18 mouse cellular contexts compared by ENCODE assay signal in genomic region chr3:153636094-153636803, GRCm38 (mm10).
DNase-seq lines count a peak whose midpoint lies in the region; ATAC-seq lines count a peak whose summit lies in the region.
"Had no signal": no experiment of that assay in that cellular context is flagged by ENCODE, and none has a peak within 500 bp of the region (broad histone marks: within the 10 kb centered on the region; RNA-seq: fewer than 3 reads in every experiment).

No protein-coding gene starts in this region.

- no peak for DNase-seq in heart, postnatal 10 days
- DNase-seq in embryonic facial prominence, embryonic 14.5 days (ENCODE audit: low spot score), result no peak
- no peak for DNase-seq in spleen, adult 12 weeks (ENCODE audit: low spot score)
- no peak for DNase-seq in right cerebral cortex, postnatal 10 days (ENCODE audit: low spot score in 2 of 2)
- DNase-seq: adrenal gland, adult 2 months; gastrocnemius, postnatal 25 days; kidney, postnatal 4 days; spleen, adult 18-20 months; thymus, postnatal 36 days had no signal

- H3K4me3 ChIP-seq in heart, embryonic 13.5 days, result no peak overlapping the region
- no peak overlapping the region for H3K4me3 ChIP-seq in midbrain, embryonic 15.5 days
- H3K4me3 ChIP-seq in midbrain, embryonic 16.5 days (ENCODE audit: low read depth, low read length), result no peak overlapping the region
- H3K4me3 ChIP-seq in embryonic facial prominence, embryonic 14.5 days (ENCODE audit: low read depth, low read length), result no peak overlapping the region
- no peak overlapping the region for H3K4me3 ChIP-seq in neural tube, embryonic 15.5 days (replicated peaks)
- H3K4me3 ChIP-seq: heart, embryonic 15.5 days; liver, embryonic 15.5 days; myocyte had no signal

- no peak for ATAC-seq in heart, embryonic 13.5 days (ENCODE audit: extremely low read depth, insufficient number of reproducible peaks, low FRiP score, low TSS enrichment)
- no peak for ATAC-seq in midbrain, embryonic 15.5 days (replicated peaks)
- ATAC-seq in midbrain, embryonic 16.5 days, result no peak
- no peak for ATAC-seq in embryonic facial prominence, embryonic 14.5 days (ENCODE audit: low read depth)
- ATAC-seq in neural tube, embryonic 15.5 days (ENCODE audit: low FRiP score), result no peak

- intact Hi-C loops in heart, postnatal 10 days (cut with DNase I), result no loop called here

- H3K36me3 ChIP-seq in heart, embryonic 13.5 days, result no peaks in the 10 kb centered on the region
- no peaks in the 10 kb centered on the region for H3K36me3 ChIP-seq in midbrain, embryonic 15.5 days (replicated peaks)
- H3K36me3 ChIP-seq in midbrain, embryonic 16.5 days (ENCODE audit: control insufficient read depth, insufficient read depth, low read length), result no peaks in the 10 kb centered on the region
- no peaks in the 10 kb centered on the region for H3K36me3 ChIP-seq in embryonic facial prominence, embryonic 14.5 days (ENCODE audit: control insufficient read depth, insufficient read depth, low read length)
- no peaks in the 10 kb centered on the region for H3K36me3 ChIP-seq in neural tube, embryonic 15.5 days
- H3K36me3 ChIP-seq: heart, embryonic 15.5 days; liver, embryonic 15.5 days had no signal

- H3K27ac ChIP-seq in heart, embryonic 13.5 days (replicated peaks), result peak overlapping the region; percentile 24; the same call in 1 of the 2 replicates
- peak overlapping the region; percentile 42 for H3K27ac ChIP-seq in midbrain, embryonic 15.5 days
- H3K27ac ChIP-seq in midbrain, embryonic 16.5 days (ENCODE audit: low read length), result no peak overlapping the region
- H3K27ac ChIP-seq in embryonic facial prominence, embryonic 14.5 days (replicated peaks; ENCODE audit: low read depth, low read length), result peak overlapping the region; percentile 44
- peak overlapping the region; percentile 11; the same call in 1 of the 2 replicates for H3K27ac ChIP-seq in neural tube, embryonic 15.5 days (replicated peaks)
- H3K27ac ChIP-seq: heart, embryonic 15.5 days; liver, embryonic 15.5 days; macrophage; stomach, postnatal 0 days had no signal

- H3K9me3 ChIP-seq in heart, embryonic 13.5 days, result no peaks in the 10 kb centered on the region
- H3K9me3 ChIP-seq in midbrain, embryonic 15.5 days, result no peaks in the 10 kb centered on the region
- H3K9me3 ChIP-seq in midbrain, embryonic 16.5 days (replicated peaks; ENCODE audit: control insufficient read depth, low read length, poor library complexity, severe bottlenecking), result no peaks in the 10 kb centered on the region
- H3K9me3 ChIP-seq in embryonic facial prominence, embryonic 14.5 days (ENCODE audit: control insufficient read depth, low read length), result no peaks in the 10 kb centered on the region
- no peaks in the 10 kb centered on the region for H3K9me3 ChIP-seq in neural tube, embryonic 15.5 days (replicated peaks)
- H3K9me3 ChIP-seq: heart, embryonic 15.5 days; liver, embryonic 15.5 days had no signal

- WGBS in heart, embryonic 13.5 days, result 63% methylated on average over 2 of the region's 2 CpGs
- WGBS in midbrain, embryonic 15.5 days, result 79% methylated on average over 2 of the region's 2 CpGs
- WGBS in midbrain, embryonic 16.5 days, result 59% methylated on average over 2 of the region's 2 CpGs
- WGBS in embryonic facial prominence, embryonic 14.5 days, result 31% methylated on average over 2 of the region's 2 CpGs
- 73% methylated on average over 2 of the region's 2 CpGs for WGBS in neural tube, embryonic 15.5 days

- H3K9ac ChIP-seq in heart, embryonic 13.5 days, result no peak overlapping the region
- no peak overlapping the region for H3K9ac ChIP-seq in midbrain, embryonic 15.5 days
- no peak overlapping the region for H3K9ac ChIP-seq in midbrain, embryonic 16.5 days (ENCODE audit: low read depth, low read length)
- no peak overlapping the region for H3K9ac ChIP-seq in embryonic facial prominence, embryonic 14.5 days (ENCODE audit: low read depth, low read length)
- H3K9ac ChIP-seq in neural tube, embryonic 15.5 days (replicated peaks), result no peak overlapping the region
- H3K9ac ChIP-seq: heart, embryonic 15.5 days; liver, embryonic 15.5 days had no signal

- no peak overlapping the region for H3K4me2 ChIP-seq in heart, embryonic 13.5 days
- no peak overlapping the region for H3K4me2 ChIP-seq in midbrain, embryonic 15.5 days
- H3K4me2 ChIP-seq in midbrain, embryonic 16.5 days (ENCODE audit: low read length), result no peak overlapping the region
- no peak overlapping the region for H3K4me2 ChIP-seq in embryonic facial prominence, embryonic 14.5 days (ENCODE audit: low read depth, low read length)
- H3K4me2 ChIP-seq in neural tube, embryonic 15.5 days, result no peak overlapping the region
- H3K4me2 ChIP-seq: heart, embryonic 15.5 days; liver, embryonic 15.5 days had no signal

- peaks cover 16% of the 10 kb centered on the region; the same call in 1 of the 2 replicates for H3K4me1 ChIP-seq in heart, embryonic 13.5 days
- H3K4me1 ChIP-seq in midbrain, embryonic 15.5 days, result 0 out of 2 replicates have a peak, but pooled peaks cover 3% of the 10 kb centered on the region
- peaks cover 4% of the 10 kb centered on the region for H3K4me1 ChIP-seq in midbrain, embryonic 16.5 days (ENCODE audit: control insufficient read depth, insufficient read depth, low read length)
- H3K4me1 ChIP-seq in embryonic facial prominence, embryonic 14.5 days (ENCODE audit: control insufficient read depth, insufficient read depth, low read length), result peaks cover 3% of the 10 kb centered on the region; the same call in 1 of the 2 replicates
- H3K4me1 ChIP-seq in neural tube, embryonic 15.5 days, result peaks cover 12% of the 10 kb centered on the region

- no peaks in the 10 kb centered on the region for H3K27me3 ChIP-seq in heart, embryonic 13.5 days (replicated peaks)
- no peaks in the 10 kb centered on the region for H3K27me3 ChIP-seq in midbrain, embryonic 15.5 days (replicated peaks)
- H3K27me3 ChIP-seq in midbrain, embryonic 16.5 days (ENCODE audit: control insufficient read depth, insufficient read depth, low read depth, low read length), result no peaks in the 10 kb centered on the region
- H3K27me3 ChIP-seq in embryonic facial prominence, embryonic 14.5 days (replicated peaks; ENCODE audit: control insufficient read depth, insufficient read depth, low read length), result no peaks in the 10 kb centered on the region
- H3K27me3 ChIP-seq in neural tube, embryonic 15.5 days (replicated peaks), result no peaks in the 10 kb centered on the region
- H3K27me3 ChIP-seq: heart, embryonic 15.5 days; liver, embryonic 15.5 days had no signal
